Mouse (Mus musculus) intestine, embryonic 16.5 days (tissue): Measurements from ENCODE around the gene Pheta2. TPM values are rescaled to one million over a fixed set of nuclear protein-coding genes. Genes with fewer than 3 reads are reported as not detected.
"Not testable (repeated sequence)": the region's sequence is repeated elsewhere in the genome, so short reads cannot be mapped to it uniquely, and the experiment has no call there.

ENCODE experiments used
- ATAC-seq: fragments of 200-750 bp; cut with Nextera tagmentation; 2 replicates; pipeline ENCODE4 v1.8.0; 2017; ENCODE audit warnings: moderate TSS enrichment, moderate library complexity
- H3K27ac ChIP-seq: fragments of 300-500 bp; sonication (generic); 2 replicates; pipeline ENCODE4 v1.5.1; 2014; ENCODE audit warnings: mild to moderate bottlenecking, low read length
- H3K27me3 ChIP-seq: fragments of 300-500 bp; sonication (generic); replicated peaks from 2 replicates; pipeline ENCODE4 v1.6.1; 2014; ENCODE audit warnings: low read length, control low read depth, mixed read lengths; ENCODE audit not compliant: control insufficient read depth, insufficient read depth
- H3K36me3 ChIP-seq: fragments of 300-500 bp; sonication (generic); 2 replicates; pipeline ENCODE4 v1.6.1; 2014; ENCODE audit warnings: low read length, control low read depth; ENCODE audit not compliant: control insufficient read depth, insufficient read depth
- H3K4me1 ChIP-seq: fragments of 300-500 bp; sonication (generic); 2 replicates; pipeline ENCODE4 v1.6.1; 2014; ENCODE audit warnings: low read length, control low read depth, mixed read lengths; ENCODE audit not compliant: control insufficient read depth, insufficient read depth
- H3K4me2 ChIP-seq: fragments of 300-500 bp; sonication (generic); 2 replicates; pipeline ENCODE4 v1.6.1; 2014; ENCODE audit warnings: low read depth, low read length, control low read depth
- H3K4me3 ChIP-seq: fragments of 300-500 bp; sonication (generic); 2 replicates; pipeline ENCODE4 v1.5.1; 2014; ENCODE audit warnings: mild to moderate bottlenecking, low read length
- H3K9ac ChIP-seq: fragments of 300-500 bp; sonication (generic); 2 replicates; pipeline ENCODE4 v1.6.1; 2014; ENCODE audit warnings: low read depth, low read length
- H3K9me3 ChIP-seq: fragments of 300-500 bp; sonication (generic); 2 replicates; pipeline ENCODE4 v1.6.1; 2016; ENCODE audit warnings: low read length, control low read depth; ENCODE audit not compliant: control insufficient read depth
- WGBS: fragments of 180-500 bp; shearing (Covaris S2); extraction: QIAGEN DNeasy Blood & Tissue Kit; methylation state at CpG from one replicate; pipeline ENCODE4 v1.1.7; 2014; 5-methylcytosine and 5-hydroxymethylcytosine counted together
- polyA plus RNA-seq: library from polyadenylated mRNA; unstranded; fragments of >200 nt; fragmentation: Nextera tagmentation; extraction: Ambion mirVana; gene quantifications from 2 replicates; pipeline ENCODE4 v1.2.1, GENCODE M21; 2015

Pheta2 gene
- polyA plus RNA-seq, 1 experiment from 2014 or later: 13.2 TPM

GRCm38 (mm10) chr15:82358431-82359260 lies 19.9 kb downstream of the Pheta2 start:
- peak overlapping the region; percentile 55 for H3K9ac ChIP-seq
- ATAC-seq: no peak
- peak overlapping the region; percentile 31 for H3K27ac ChIP-seq
- H3K9me3 ChIP-seq: no peaks in the 10 kb centered on the region
- WGBS: 49% methylated on average over 22 of the region's 22 CpGs
- no peaks in the 10 kb centered on the region for H3K27me3 ChIP-seq
- no peaks in the 10 kb centered on the region for H3K36me3 ChIP-seq
- no peak overlapping the region for H3K4me2 ChIP-seq
- H3K4me3 ChIP-seq: no peak overlapping the region
- peaks cover 20% of the 10 kb centered on the region; the same call in 1 of the 2 replicates for H3K4me1 ChIP-seq

- Histone ChIP-seq H3K9me3 (no peaks in the 10 kb centered on the region), H3K4me3 (no peak overlapping the region), H3K36me3 (no peaks in the 10 kb centered on the region), H3K27ac (peak overlapping the region; percentile 79), H3K4me2 (no peak overlapping the region), H3K4me1 (peaks cover 17% of the 10 kb centered on the region; the same call in 1 of the 2 replicates), H3K27me3 (no peaks in the 10 kb centered on the region), H3K9ac (peak overlapping the region; percentile 21; the same call in 1 of the 2 replicates)
- ATAC-seq: peak; percentile 93
- WGBS: 67% methylated on average over 11 of the region's 11 CpGs
These were observed 22.8 kb downstream of the Pheta2 start for GRCm38 (mm10) chr15:82361459-82362018.

- no peak for ATAC-seq
- Histone ChIP-seq H3K27me3 (no peaks in the 10 kb centered on the region), H3K36me3 (no peaks in the 10 kb centered on the region), H3K4me2 (no peak overlapping the region), H3K4me3 (no peak overlapping the region), H3K4me1 (peaks cover 17% of the 10 kb centered on the region; the same call in 1 of the 2 replicates), H3K27ac (no peak overlapping the region), H3K9ac (no peak overlapping the region), H3K9me3 (no peaks in the 10 kb centered on the region)
- WGBS: 88% methylated on average over 3 of the region's 4 CpGs
These were observed 23.5 kb downstream of the Pheta2 start for GRCm38 (mm10) chr15:82362234-82362633.

GRCm38 (mm10) chr15:82363801-82364200 lies 25.1 kb downstream of the Pheta2 start:
- not testable (repeated sequence) for H3K36me3 ChIP-seq, H3K9me3 ChIP-seq, H3K9ac ChIP-seq, H3K4me3 ChIP-seq, H3K27me3 ChIP-seq, H3K4me2 ChIP-seq, ATAC-seq, H3K27ac ChIP-seq
- WGBS: 86% methylated on average over 7 of the region's 12 CpGs
- peaks cover 11% of the 10 kb centered on the region; the same call in 1 of the 2 replicates for H3K4me1 ChIP-seq

- not testable (repeated sequence) for H3K9me3 ChIP-seq, H3K27me3 ChIP-seq, H3K27ac ChIP-seq, H3K4me3 ChIP-seq, H3K36me3 ChIP-seq, H3K4me1 ChIP-seq, H3K4me2 ChIP-seq, H3K9ac ChIP-seq, ATAC-seq
- WGBS: 15% methylated on average over 6 of the region's 9 CpGs
These were observed 25.8 kb downstream of the Pheta2 start for GRCm38 (mm10) chr15:82364561-82364960.

- no peaks in the 10 kb centered on the region for H3K36me3 ChIP-seq
- no peaks in the 10 kb centered on the region for H3K27me3 ChIP-seq
- H3K27ac ChIP-seq: no peak overlapping the region
- H3K9ac ChIP-seq: no peak overlapping the region
- no peaks in the 10 kb centered on the region for H3K4me1 ChIP-seq
- ATAC-seq: no peak
- no peaks in the 10 kb centered on the region for H3K9me3 ChIP-seq
- H3K4me3 ChIP-seq: no peak overlapping the region
- WGBS: 91% methylated on average over 4 of the region's 4 CpGs
- no peak overlapping the region for H3K4me2 ChIP-seq
These were observed 29.4 kb downstream of the Pheta2 start for GRCm38 (mm10) chr15:82368146-82368545.

- no peak overlapping the region for H3K4me2 ChIP-seq
- 100% methylated on average over 1 of the region's 1 CpGs for whole genome bisulfite sequencing
- H3K27ac ChIP-seq: no peak overlapping the region
- H3K4me3 ChIP-seq: no peak overlapping the region
- no peaks in the 10 kb centered on the region for H3K27me3 ChIP-seq
- no peaks in the 10 kb centered on the region for H3K4me1 ChIP-seq
- no peaks in the 10 kb centered on the region for H3K36me3 ChIP-seq
- ATAC-seq: no peak
- H3K9ac ChIP-seq: no peak overlapping the region
- no peaks in the 10 kb centered on the region for H3K9me3 ChIP-seq
These were observed 30.1 kb downstream of the Pheta2 start for GRCm38 (mm10) chr15:82368851-82369250.

- H3K36me3 ChIP-seq: no peaks in the 10 kb centered on the region
- no peak overlapping the region for H3K9ac ChIP-seq
- ATAC-seq: no peak
- H3K4me1 ChIP-seq: 0 out of 2 replicates have a peak, but pooled peaks cover 4% of the 10 kb centered on the region
- no peak overlapping the region for H3K4me3 ChIP-seq
- WGBS: 86% methylated on average over 6 of the region's 6 CpGs
- H3K9me3 ChIP-seq: no peaks in the 10 kb centered on the region
- H3K4me2 ChIP-seq: no peak overlapping the region
- no peaks in the 10 kb centered on the region for H3K27me3 ChIP-seq
- no peak overlapping the region for H3K27ac ChIP-seq
These were observed 33.7 kb downstream of the Pheta2 start for GRCm38 (mm10) chr15:82372446-82372845.

- no peaks in the 10 kb centered on the region for H3K36me3 ChIP-seq
- H3K4me3 ChIP-seq: no peak overlapping the region
- peaks cover 8% of the 10 kb centered on the region for H3K4me1 ChIP-seq
- H3K27ac ChIP-seq: no peak overlapping the region
- no peaks in the 10 kb centered on the region for H3K9me3 ChIP-seq
- ATAC-seq: no peak
- H3K27me3 ChIP-seq: no peaks in the 10 kb centered on the region; the same call in 1 of the 2 replicates
- WGBS: 84% methylated on average over 5 of the region's 5 CpGs
- H3K9ac ChIP-seq: no peak overlapping the region
- no peak overlapping the region for H3K4me2 ChIP-seq
These were observed 34.2 kb downstream of the Pheta2 start for GRCm38 (mm10) chr15:82372991-82373390.
